Mouse (Mus musculus): ENCODE data around the gene Mrps33.

DNA sequence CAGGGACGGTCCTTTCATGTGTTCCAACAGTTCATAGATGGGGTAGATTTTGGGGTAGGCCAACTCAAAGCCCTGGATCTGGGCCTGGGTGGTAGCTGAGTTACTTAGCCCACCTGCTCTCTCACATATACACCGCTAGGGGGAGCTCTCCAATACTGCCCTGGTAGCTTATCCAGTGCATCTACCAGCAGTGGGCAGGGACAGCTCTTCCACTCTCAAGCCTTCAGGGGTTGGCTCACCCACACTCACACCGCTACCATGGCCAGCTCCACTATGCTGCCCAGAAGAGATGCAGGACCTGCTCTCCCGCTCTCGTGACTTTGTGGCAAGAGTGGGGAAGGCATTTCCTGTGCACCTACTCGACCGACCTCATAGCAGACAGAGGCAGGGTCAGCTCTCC, 38.0 kb upstream of the Mrps33 start:
- TF ChIP-seq CTCF (IDR thresholded peaks at IDR 0.05; ENCODE audit: extremely low read depth, insufficient read depth, insufficient read length, insufficient replicate concordance): peak; percentile 4; the same call in 1 of the 2 replicates
- TF ChIP-seq POLR2A (IDR thresholded peaks at IDR 0.05; ENCODE audit: low read depth, low read length): no peak

All from spleen, adult 2 months (tissue).